Mouse (Mus musculus): ENCODE data around the gene Trim59.
"Not testable (repeated sequence)": the region's sequence is repeated elsewhere in the genome, so short reads cannot be mapped to it uniquely, and the experiment has no call there.

Trim59 gene

DNA sequence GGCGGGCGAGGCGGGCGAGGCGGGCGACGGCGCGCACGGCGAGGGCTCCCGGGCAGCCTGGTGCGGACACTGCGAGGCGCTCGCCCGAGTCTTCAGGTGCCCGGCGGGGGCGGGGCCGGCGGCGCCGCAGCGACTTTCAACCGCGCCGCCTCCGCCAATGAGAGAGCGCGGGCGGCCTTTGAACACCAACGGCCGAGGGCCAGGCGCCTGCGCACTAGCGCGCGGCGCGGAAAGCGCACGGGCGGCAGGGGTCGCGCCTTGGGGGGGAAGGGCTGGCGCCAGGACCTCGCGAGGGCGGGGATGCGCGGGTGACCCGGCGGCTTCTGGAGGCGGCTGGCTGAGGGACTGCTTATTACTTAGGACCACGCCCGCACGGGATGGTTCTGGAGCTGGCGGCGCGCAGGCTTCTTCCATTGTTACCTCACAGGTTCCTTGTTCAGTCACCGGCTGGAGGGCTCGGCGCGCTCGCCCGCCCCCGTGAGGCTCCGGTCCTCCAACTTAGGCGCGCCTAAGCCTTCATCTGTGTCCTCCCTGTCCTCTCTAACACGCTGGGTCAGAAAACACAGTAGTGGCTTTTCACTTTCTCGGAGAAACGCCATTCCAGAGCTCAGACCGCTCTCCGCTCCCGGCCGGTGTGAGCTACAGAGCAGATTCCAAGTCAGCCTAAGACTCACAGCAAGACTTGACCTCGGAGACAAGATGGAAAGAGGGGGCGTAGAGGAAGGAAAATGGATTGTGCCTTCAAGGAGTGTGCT, at the start of gene Trim59:
Gene Trim59, minus strand, starts transcription at position 111 of the 755 bp plus-strand sequence.
- peak; percentile 74 for DNase-seq (ENCODE audit: low read depth)

DNA sequence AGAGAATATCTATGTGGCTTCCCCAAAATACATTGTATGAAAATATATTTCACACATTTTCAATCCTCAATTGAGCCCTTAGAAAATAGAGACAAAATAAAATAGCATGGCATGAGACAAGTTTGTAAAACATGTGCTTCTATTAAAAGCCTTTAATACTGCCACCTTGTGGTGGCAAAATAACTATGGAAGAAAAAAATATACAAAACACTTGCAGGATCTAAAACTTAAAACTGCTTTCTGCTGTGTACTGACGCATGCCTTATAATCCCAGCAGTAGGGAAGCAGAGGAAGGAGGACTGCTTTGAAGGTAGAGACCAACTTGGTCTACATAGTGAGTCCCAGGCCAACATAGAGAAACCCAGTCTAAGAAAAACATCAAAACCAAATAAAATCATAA, 19.4 kb upstream of the Trim59 start:
- peak; percentile 9 for DNase-seq (ENCODE audit: low read depth)

- DNase-seq (ENCODE audit: low read depth) = no peak
Observed at GRCm38 (mm10) chr3:69062764-69063163, 18.2 kb upstream of the Trim59 start.

GRCm38 (mm10) chr3:69060672-69061071, 16.1 kb upstream of the Trim59 start:
- DNase-seq (ENCODE audit: low read depth) = no peak

DNA sequence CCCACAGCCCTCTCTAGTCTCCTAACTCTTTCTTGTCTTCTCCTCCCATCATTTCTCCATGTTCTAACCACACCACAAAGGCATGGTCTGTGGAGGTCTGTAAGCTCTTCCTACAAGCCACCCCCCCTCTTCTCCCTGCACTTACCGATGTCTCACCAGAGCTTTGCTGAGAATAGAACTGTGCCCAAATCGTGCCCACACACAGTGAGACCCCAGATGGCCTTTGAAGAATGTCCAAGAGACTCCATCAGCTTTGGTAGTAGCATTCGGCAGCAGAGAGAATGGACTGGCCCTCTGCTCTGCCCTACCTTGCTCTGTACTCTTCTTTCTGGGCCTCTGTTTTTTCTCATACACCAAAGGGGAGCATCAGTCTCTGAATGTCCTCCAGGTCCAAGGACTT, 11.3 kb upstream of the Trim59 start:
- DNase-seq (ENCODE audit: low read depth) = no peak

DNA sequence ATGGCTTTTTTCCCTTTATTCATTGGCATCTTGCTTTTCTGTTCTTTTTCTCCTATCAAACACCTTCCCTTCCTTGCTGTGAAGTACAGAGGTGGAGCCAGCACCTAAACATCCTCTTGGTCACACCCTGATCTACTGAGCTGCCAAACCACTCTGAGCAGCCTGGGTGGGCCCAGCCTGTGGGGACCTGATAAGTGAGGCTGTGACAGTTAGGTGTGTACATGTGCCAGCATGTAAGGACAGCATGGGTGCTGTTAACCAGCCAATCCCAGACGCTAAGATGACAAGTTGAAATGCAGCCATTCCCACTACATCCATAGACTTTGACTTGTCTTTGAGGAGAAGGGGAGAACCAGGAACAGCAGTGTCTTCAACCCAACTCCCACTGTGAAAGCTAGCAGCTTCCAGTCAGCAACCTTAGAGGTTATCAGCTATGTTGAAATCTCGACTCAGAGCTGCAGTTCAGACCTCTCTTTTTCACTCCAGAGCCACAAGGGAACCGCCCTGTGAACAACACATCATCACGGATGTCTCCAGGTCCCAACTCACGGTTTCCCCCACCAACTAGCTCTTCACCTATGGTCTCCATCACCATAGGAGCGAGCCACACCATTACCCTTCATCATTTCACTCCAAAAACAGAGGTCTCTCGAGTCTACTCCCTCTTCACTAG, 10.3 kb upstream of the Trim59 start:
- DNase-seq (ENCODE audit: low read depth) = no peak

GRCm38 (mm10) chr3:69051894-69052293, 7.3 kb upstream of the Trim59 start:
- DNase-seq (ENCODE audit: low read depth) = no peak

- DNase-seq (ENCODE audit: low read depth) = no peak
Observed at GRCm38 (mm10) chr3:69049011-69049410, 4.5 kb upstream of the Trim59 start.

- DNase-seq (ENCODE audit: low read depth) = no peak
Observed at GRCm38 (mm10) chr3:69047684-69048083, 3.1 kb upstream of the Trim59 start.

DNA sequence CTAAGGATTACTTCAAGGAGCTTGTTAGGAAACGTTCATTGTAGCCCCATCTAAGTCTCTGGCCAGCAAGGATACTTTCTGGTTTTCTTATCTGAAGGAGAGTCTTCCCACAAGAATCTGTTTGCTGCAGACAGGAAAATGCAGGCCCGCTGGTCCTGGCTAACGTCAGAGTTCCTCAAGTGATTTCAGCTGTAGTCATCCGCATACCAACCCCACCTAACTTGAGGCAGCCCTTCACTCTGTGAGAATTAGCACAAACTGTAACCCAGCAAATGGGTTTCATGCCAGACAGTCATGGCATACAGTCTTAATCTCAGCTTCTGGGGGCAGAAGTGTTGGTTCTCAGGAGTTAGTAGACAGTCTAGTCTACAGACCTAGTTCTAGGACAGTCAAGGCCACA, 2.0 kb upstream of the Trim59 start:
- DNase-seq (ENCODE audit: low read depth) = peak; percentile 69

DNA sequence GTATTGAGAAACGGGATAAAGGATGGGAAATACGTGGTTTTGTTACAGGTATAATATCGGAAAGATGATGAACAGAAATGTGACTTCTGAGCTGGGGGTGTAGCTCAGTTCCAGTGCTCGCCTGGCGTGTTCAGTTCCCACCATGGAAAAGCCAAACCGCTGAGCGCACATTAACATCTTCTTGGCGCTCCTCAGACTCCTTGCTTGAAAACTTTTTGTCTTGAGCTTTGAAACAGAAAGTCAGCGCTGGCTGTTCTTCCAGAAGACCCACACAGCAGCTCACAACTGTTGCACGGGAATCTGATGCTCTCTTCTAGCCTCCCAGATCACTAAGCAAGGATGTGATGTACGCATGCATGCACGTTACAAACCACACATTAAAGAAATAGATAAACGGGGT, 1.2 kb upstream of the Trim59 start:
- no peak for DNase-seq (ENCODE audit: low read depth)

DNA sequence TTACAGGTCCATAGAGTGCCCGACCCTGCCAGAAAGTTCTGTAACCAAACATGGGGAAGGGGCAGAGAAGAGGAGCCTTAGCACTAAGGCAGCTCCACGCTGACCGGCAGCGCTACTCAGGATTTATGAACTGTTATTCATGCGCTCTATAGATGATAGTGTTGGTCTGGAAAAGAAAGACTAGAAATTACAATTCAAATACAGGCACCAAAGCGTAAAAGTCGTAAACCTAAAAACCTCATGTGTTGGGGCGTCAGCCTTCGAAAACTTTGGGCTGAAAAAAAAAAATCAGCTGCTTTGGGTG, 797 bp upstream of the Trim59 start:
- DNase-seq (ENCODE audit: low read depth) = no peak

DNA sequence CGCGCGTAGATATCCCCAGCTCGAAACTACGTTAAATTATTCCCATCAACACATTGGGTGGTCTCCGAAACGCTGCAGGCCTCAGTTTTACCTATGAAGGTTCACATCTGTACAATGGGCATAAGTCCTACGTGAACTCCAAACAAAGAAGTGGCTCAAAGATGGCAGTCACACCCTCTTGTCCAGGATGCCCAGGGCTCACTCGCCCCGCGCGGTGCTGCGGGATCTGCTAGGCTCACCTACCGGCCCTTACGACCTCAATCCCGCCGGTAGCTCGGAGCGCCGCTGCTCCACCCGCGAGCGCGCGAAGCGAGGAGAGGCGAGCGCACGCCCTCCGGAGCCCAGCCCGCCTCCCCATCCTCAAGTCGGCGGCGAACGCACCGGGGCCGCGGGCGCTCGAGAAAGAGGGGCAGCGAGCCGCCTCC, 376 bp downstream of the Trim59 start:
- DNase-seq (ENCODE audit: low read depth) = no peak

- DNase-seq (ENCODE audit: low read depth) = no peak
Observed at GRCm38 (mm10) chr3:69041298-69041697, 3.3 kb downstream of the Trim59 start.

DNA sequence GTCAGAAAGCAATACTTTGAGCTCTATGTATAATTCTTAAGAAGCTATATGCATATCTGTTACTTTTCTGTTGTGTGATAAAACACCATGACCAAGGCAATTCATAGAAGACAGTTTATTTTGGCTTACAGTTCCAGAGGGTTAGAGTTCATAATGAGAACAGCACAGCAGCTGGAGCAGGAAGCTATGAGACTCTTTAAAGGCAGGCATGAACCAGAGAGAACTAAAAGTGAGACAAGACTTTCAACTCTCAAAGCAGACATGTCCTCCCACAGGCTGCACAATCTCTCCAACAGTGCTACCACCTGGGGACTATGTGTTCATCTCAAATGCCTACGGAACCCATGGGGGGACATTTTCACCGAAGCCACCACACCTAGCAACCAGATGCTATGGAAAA, 4.5 kb downstream of the Trim59 start:
- no peak for DNase-seq (ENCODE audit: low read depth)

DNA sequence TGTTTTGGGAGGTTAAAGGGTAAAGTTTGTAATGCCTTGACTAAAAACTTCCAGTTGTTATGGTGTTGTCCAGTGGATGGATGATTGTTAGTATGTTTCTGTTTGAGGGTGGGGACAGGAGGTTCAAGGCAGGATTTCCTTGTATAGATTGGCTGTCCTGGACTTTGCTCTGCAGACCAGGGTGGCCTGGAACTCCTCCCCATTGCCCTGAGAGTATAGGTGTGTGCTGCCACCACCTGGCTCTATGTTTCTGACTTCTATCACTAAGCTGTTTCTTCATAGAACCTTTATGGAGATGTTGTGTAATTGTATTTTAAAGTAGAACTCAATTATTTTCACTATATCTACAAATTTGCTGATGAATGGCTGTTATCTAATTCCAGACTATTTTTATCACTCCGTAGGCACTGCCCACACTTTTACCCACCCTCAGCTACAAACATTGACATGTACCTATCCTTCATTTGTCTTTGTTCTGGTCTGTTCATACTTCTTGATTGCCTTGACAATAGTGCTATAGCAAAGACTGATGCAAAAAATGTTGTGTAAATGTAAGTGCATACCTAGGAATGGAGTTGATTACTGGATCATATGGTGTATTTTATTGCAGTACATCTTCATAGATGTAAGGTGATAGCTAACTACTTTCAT, 18.3 kb downstream of the Trim59 start:
- DNase-seq (ENCODE audit: low read depth) = no peak

GRCm38 (mm10) chr3:69020764-69021163, 23.8 kb downstream of the Trim59 start:
- DNase-seq (ENCODE audit: low read depth) = no peak

DNA sequence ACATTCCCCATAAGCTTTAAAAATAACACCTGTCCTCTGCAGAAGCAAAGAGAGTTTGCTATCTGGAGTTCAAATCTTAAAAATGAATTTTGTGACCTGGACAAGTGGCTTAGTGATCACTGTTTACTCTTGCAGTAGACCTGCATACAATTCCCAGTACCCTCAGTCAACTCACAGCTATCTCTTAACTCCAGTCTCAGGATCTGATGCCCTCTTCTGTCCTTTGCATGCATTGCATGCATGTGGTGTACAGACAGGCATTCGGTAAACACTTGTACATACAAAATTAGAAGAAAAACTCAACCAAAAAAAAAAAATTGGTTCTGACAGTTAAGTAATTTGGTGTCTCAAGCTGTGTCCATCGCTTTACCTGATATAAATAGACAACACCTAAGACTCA, 24.3 kb downstream of the Trim59 start:
- DNase-seq (ENCODE audit: low read depth) = no peak

- not testable (repeated sequence) for DNase-seq (ENCODE audit: low read depth)
Observed at GRCm38 (mm10) chr3:69018635-69019034, 25.9 kb downstream of the Trim59 start.

DNA sequence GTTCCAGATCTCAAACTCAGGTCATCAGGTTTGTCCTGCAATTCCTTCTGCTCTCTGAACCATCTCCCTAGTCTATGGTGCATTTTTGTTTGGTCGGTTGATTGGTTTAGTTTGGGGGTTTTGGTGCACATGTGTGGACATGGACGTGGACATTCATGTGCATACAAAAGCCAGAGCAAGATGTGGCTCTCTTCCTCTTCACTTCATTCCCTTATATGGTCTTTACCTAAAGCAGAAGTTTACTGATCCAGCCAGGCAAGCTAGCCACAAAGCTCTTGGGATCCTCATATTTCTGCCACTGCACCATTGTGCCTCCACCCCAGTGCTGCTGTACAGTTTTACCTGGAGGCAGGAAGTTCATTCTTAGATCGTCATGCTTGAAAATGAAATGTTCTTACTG, 27.4 kb downstream of the Trim59 start:
- DNase-seq (ENCODE audit: low read depth) = no peak

- peak; percentile 20 for DNase-seq (ENCODE audit: low read depth)
Observed at GRCm38 (mm10) chr3:69008873-69009272, 35.7 kb downstream of the Trim59 start.

- no peak for DNase-seq (ENCODE audit: low read depth)
Observed at GRCm38 (mm10) chr3:69006246-69006760, 38.3 kb downstream of the Trim59 start.
